Mouse (Mus musculus) embryonic fibroblast, embryonic 13.5 days (primary cell): ENCODE data around the gene Dusp12.

Experiments used
- CTCF ChIP-seq: IDR thresholded peaks from 2 replicates; pipeline ENCODE4 v1.5.1; 2011; ENCODE audit warnings: mild to moderate bottlenecking, control low read depth, low read length, moderate library complexity, borderline replicate concordance; ENCODE audit not compliant: insufficient read depth
- POLR2A ChIP-seq: IDR thresholded peaks from 2 replicates; pipeline ENCODE4 v1.6.1; 2011; ENCODE audit warnings: low read depth, mild to moderate bottlenecking, control low read depth, low read length, moderate library complexity

GRCm38 (mm10) chr1:170844380-170844779 is 41.0 kb downstream of the Dusp12 start:
- no peak for TF ChIP-seq POLR2A
- no peak for TF ChIP-seq CTCF
